ENCODE assay signal across 13 mouse cellular contexts in the genomic region with DNA sequence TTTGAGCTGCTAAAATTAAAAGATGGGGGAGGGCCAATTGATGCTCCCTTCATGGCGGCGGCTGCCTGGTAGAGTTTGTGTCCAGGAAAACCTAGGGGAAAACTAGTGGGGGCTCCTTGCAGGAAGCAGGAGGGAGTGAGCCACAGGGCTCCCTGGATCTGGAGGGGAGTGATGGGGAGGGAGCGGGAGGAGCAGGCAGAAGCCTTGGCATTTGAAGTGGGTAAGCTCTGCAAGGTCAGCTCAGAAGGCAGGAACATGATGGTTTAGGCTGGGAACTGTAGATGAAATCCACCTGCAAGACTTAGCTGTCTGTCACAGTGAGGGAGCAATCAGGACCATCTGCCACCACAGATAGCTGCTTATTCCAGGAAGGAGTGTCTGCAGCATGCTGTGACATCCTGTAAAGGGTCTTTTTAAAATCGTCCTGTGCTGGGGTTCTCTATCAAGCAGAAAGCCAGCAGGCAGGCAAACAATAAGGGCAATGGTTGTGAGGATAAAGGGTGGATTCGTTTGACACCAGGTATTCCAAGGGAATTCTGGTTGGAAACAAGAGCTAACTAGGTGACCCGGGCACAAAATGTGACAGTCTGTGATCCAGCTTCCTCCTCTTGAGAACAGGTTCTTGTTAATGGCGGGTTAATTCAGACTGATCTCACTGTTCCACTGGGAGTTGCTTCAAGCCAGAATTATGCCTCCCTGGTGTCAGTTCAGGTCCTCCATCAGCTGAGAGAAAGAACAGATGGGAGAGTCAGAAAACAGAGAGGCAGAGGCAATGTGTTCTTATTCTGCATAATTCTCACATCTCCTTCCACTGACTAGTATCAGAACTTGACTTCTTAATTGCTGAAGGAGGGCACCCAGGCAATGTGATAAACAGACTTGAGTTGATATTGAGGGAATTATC. TPM values are rescaled to one million over a fixed set of nuclear protein-coding genes. Genes with fewer than 3 reads are reported as not detected.
DNase-seq lines count a peak whose midpoint lies in the region; ATAC-seq and TF ChIP-seq lines count a peak whose summit lies in the region.
"Had no signal": no experiment of that assay in that cellular context is flagged by ENCODE, and none has a peak within 500 bp of the region (broad histone marks: within the 10 kb centered on the region; RNA-seq: fewer than 3 reads in every experiment).

No protein-coding gene starts in this region.

- no peaks in the 10 kb centered on the region for H3K27me3 ChIP-seq in forebrain, embryonic 16.5 days (replicated peaks; ENCODE audit: control insufficient read depth, insufficient read depth, low read length)
- H3K27me3 ChIP-seq in midbrain, embryonic 12.5 days, result no peaks in the 10 kb centered on the region
- H3K27me3 ChIP-seq in lung, postnatal 0 days (replicated peaks; ENCODE audit: insufficient read depth, low read length), result no peaks in the 10 kb centered on the region
- H3K27me3 ChIP-seq: limb, embryonic 13.5 days; Patski had no signal

- H3K4me2 ChIP-seq in forebrain, embryonic 16.5 days (ENCODE audit: low read length), result no peak overlapping the region
- H3K4me2 ChIP-seq in midbrain, embryonic 12.5 days (replicated peaks), result no peak overlapping the region
- H3K4me2 ChIP-seq in lung, postnatal 0 days (replicated peaks; ENCODE audit: low read depth, low read length), result no peak overlapping the region
- H3K4me2 ChIP-seq: limb, embryonic 13.5 days had no signal

- ATAC-seq in forebrain, embryonic 16.5 days, result peak; percentile 83
- ATAC-seq in midbrain, embryonic 12.5 days (ENCODE audit: low FRiP score, low read depth), result no peak
- no peak for ATAC-seq in lung, postnatal 0 days
- ATAC-seq: Patski had no signal

- H3K4me1 ChIP-seq in forebrain, embryonic 16.5 days (replicated peaks; ENCODE audit: control insufficient read depth, insufficient read depth, low read length), result peaks cover 9% of the 10 kb centered on the region
- H3K4me1 ChIP-seq in midbrain, embryonic 12.5 days, result peaks cover 7% of the 10 kb centered on the region; the same call in 1 of the 2 replicates
- H3K4me1 ChIP-seq in lung, postnatal 0 days (ENCODE audit: insufficient read depth, low read depth, low read length), result no peaks in the 10 kb centered on the region
- H3K4me1 ChIP-seq: limb, embryonic 13.5 days had no signal

- H3K4me3 ChIP-seq in forebrain, embryonic 16.5 days (replicated peaks; ENCODE audit: low read length), result no peak overlapping the region
- no peak overlapping the region for H3K4me3 ChIP-seq in midbrain, embryonic 12.5 days
- H3K4me3 ChIP-seq in lung, postnatal 0 days (ENCODE audit: low read depth, low read length), result no peak overlapping the region
- H3K4me3 ChIP-seq: limb, embryonic 13.5 days; megakaryocyte, embryonic 14.5 days had no signal

- no peak for TF ChIP-seq EP300 in lung, postnatal 0 days (IDR thresholded peaks at IDR 0.05)

- H3K27ac ChIP-seq in forebrain, embryonic 16.5 days (ENCODE audit: low read length), result peak overlapping the region; percentile 76
- peak overlapping the region; percentile 40 for H3K27ac ChIP-seq in midbrain, embryonic 12.5 days (replicated peaks)
- no peak overlapping the region for H3K27ac ChIP-seq in lung, postnatal 0 days (ENCODE audit: low read length)
- H3K27ac ChIP-seq: limb, embryonic 13.5 days had no signal

- H3K36me3 ChIP-seq in forebrain, embryonic 16.5 days (ENCODE audit: control insufficient read depth, insufficient read depth), result no peaks in the 10 kb centered on the region
- H3K36me3 ChIP-seq in midbrain, embryonic 12.5 days, result no peaks in the 10 kb centered on the region
- H3K36me3 ChIP-seq in lung, postnatal 0 days (ENCODE audit: insufficient read depth, low read length), result no peaks in the 10 kb centered on the region
- H3K36me3 ChIP-seq: limb, embryonic 13.5 days had no signal

- WGBS in forebrain, embryonic 16.5 days, result 21% methylated on average over 7 of the region's 7 CpGs
- 21% methylated on average over 7 of the region's 7 CpGs for WGBS in midbrain, embryonic 12.5 days
- WGBS in lung, postnatal 0 days, result 49% methylated on average over 7 of the region's 7 CpGs

- peak; percentile 81 to 90 for DNase-seq in adrenal gland, adult (ENCODE audit: inconsistent age in 2 of 2, low spot score in 1 of 2)
- DNase-seq in adrenal gland, postnatal 4 days (ENCODE audit: low spot score in 2 of 2), result no peak
- DNase-seq in cerebellum, adult 11-12 months, result peak; percentile 32
- no peak for DNase-seq in ovary, postnatal 10 days (ENCODE audit: low spot score)
- no peak for DNase-seq in spleen, postnatal 4 days (ENCODE audit: low spot score in 2 of 2)
- no peak for DNase-seq in lung, postnatal 0 days (ENCODE audit: low spot score)
- DNase-seq: kidney, adult 18-20 months had no signal

- no peaks in the 10 kb centered on the region; the same call in 1 of the 2 replicates for H3K9me3 ChIP-seq in forebrain, embryonic 16.5 days (ENCODE audit: control insufficient read depth, low read length)
- H3K9me3 ChIP-seq in midbrain, embryonic 12.5 days, result no peaks in the 10 kb centered on the region
- H3K9me3 ChIP-seq in lung, postnatal 0 days (ENCODE audit: low read length), result no peaks in the 10 kb centered on the region
- H3K9me3 ChIP-seq: limb, embryonic 13.5 days had no signal

- H3K9ac ChIP-seq in forebrain, embryonic 16.5 days (replicated peaks; ENCODE audit: low read depth, low read length), result no peak overlapping the region
- no peak overlapping the region for H3K9ac ChIP-seq in midbrain, embryonic 12.5 days (replicated peaks)
- no peak overlapping the region for H3K9ac ChIP-seq in lung, postnatal 0 days (replicated peaks; ENCODE audit: low read depth)
- H3K9ac ChIP-seq: limb, embryonic 13.5 days had no signal

- TF ChIP-seq CTCF in lung, postnatal 0 days (IDR thresholded peaks at IDR 0.05), result no peak

RNA-seq across cellular contexts. Expression of gene Lrrc66, which starts 46.9 kb away (rescaled TPM):
- total RNA-seq in adrenal gland, postnatal 4 days (2021), result under 1 TPM in 1 of 2 experiments, not detected in 1; 0.53 TPM
- not detected in 2 replicates for polyA plus RNA-seq in forebrain, embryonic 16.5 days (2015; fragmentation: Nextera tagmentation; extraction: Ambion mirVana)
- not detected in 2 replicates for polyA plus RNA-seq in midbrain, embryonic 12.5 days (2016; fragmentation: Nextera tagmentation; extraction: Ambion mirVana)
- 0.10 and 0.20 TPM in 2 replicates for polyA plus RNA-seq in lung, postnatal 0 days (2015; fragmentation: Nextera tagmentation; extraction: Ambion mirVana)
- total RNA-seq: gastrocnemius, adult 8-10 months had no signal
- polyA plus RNA-seq: limb, embryonic 13.5 days; Patski had no signal

Comparison
In these comparisons a context has a peak if more than half of its experiments do, and no peak if none do; other contexts are left out.
1. DNase-seq: peak in adrenal gland, adult (2 of 2) and cerebellum, adult 11-12 months (single experiment); none in adrenal gland, postnatal 4 days (0 of 2), ovary, postnatal 10 days (single experiment), spleen, postnatal 4 days (0 of 2) and lung, postnatal 0 days (single experiment).